Mouse (Mus musculus) cerebellum, adult 11 months (tissue): ENCODE measurements around the gene Dusp15.

ENCODE experiments used
- DNase-seq: peaks from one replicate; pipeline ENCODE4 v3.0.0; 2022

Dusp15 gene

DNA sequence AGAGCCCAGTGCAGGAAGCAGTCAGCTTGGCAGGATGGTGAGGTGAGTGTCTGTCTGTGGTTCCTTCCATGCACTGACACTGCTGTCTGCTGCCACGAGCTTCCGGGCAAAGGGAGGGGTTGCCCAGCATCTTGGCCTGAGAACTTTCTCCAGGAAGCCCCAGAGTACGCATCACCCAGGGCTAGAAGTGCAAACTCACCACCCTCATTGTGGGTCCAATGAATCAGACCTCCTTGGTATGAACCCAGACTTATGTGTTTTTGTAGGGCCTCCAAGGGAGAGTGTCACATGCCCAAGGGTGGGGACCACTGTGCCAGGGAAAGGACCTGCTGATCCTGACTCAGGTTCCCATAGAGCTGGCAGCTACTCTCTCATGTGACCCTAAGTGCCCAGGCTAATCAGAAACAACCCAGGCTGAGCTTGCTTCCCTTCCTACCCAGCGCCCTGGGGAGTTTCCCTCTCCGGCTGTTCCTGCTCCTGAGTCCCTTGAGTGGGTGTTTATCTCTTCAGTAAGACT is 47.3 kb downstream of the Dusp15 start:
- DNase-seq, result no peak

DNA sequence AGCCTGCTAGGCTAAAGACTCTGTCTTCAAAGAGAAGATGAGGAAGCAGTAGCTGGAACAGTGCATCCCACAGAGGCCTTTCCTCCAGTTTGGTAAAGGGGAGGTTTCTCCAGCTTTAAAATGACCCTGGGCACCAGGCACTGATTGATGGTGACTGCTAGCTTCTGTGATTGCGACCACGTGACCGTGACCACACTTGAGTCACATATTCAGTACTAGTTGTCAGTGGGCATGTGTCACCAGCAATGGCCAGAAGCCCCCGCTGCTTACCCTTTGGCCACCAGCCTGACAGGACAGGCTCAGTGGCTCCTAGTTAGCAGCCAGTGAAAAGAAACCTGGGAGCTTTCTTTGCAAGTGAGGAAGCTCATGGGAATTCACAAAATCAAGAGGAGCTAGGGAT is 47.9 kb downstream of the Dusp15 start:
- no peak for DNase-seq

GRCm38 (mm10) chr2:152902658-152903057 is 48.8 kb downstream of the Dusp15 start:
- DNase-seq, result no peak

DNA sequence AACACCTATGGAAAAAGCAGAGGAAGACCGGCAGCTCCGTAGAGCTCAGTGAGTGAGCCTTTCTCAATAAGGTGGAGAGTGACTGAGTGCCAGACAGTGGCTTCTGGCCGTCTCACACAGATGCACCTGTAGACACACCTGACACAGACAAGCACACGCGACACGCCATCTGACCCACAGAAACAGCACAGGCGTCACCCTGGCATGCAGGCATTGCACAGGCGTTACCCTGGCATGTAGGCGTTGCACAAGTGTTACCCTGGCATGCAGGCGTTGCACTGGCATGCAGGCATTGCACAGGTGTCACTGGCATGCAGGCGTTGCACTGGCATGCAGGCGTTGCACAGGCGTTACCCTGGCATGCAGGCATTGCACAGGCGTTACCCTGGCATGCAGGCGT is 50.2 kb downstream of the Dusp15 start:
- no peak for DNase-seq

DNA sequence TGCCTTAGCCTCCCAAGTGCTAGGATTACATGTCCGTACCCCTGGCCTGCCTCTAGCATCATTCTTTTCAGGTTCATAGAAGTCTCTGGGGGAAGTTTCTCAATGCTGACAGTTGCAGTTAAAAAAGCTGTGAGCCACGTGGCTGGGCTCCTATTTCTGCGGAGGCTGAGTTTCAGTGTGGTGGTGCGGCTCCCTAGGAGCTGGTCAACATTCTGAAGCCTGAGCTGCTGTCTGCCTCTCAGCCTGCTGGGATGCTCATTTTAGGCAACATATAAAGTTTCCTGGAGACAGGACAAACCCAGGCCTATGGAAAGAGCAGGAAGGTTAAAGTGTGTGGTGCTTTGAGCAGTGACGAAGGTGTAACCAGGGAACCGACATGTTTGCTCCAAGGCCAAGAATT is 52.5 kb downstream of the Dusp15 start:
- DNase-seq, result no peak

- DNase-seq, result no peak
Measured at GRCm38 (mm10) chr2:152896926-152897325, 54.6 kb downstream of the Dusp15 start.

- no peak for DNase-seq
Measured at GRCm38 (mm10) chr2:152895834-152896233, 55.7 kb downstream of the Dusp15 start.
